Mouse (Mus musculus): ENCODE results near the gene Atp7a.

DNA sequence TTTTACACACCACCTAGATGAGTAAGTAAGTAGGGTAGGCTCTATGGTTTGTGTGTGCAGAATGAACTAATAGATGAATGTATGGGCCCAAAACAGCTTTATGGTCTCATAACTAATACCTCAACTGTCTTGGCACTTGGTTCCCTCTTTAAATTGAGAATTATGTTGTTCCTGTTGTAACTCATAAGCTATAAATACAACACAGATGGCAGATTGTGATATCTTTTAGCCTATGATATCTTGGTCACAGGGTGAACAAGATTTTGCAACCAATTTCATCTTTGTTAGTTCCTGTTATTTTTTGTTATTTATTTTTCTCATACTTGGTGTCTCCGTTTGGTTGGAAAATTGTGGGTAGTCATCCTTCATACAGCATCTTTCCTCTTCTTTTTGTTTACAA is 121.1 kb downstream of the Atp7a start:
- no peak for TF ChIP-seq POLR2A (IDR thresholded peaks at IDR 0.05; ENCODE audit: extremely low read depth, insufficient read depth, low read length)
- no peak for TF ChIP-seq CTCF (IDR thresholded peaks at IDR 0.05; ENCODE audit: low read depth, low read length)
